Mouse (Mus musculus) CH12.LX (cell line): ENCODE measurements at regions not wholly inside any gene's neighbourhood (a gene's known extent, or its start where the extent isn't known, plus 50 kb on each side); places are given as distances from the start of the nearest gene placed in this dataset.

ENCODE experiments used
- DNase-seq: peaks from one replicate; pipeline ENCODE4 v3.0.0-alpha.2; 2013; ENCODE audit errors: extremely low read depth
- H3K27ac ChIP-seq: 2 replicates; pipeline ENCODE4 v1.5.1; 2012; ENCODE audit warnings: low read depth, mild to moderate bottlenecking, control low read depth, moderate library complexity; ENCODE audit not compliant: insufficient read depth
- H3K27me3 ChIP-seq: replicated peaks from 2 replicates; pipeline ENCODE3; 2012; ENCODE audit warnings: inconsistent platforms
- H3K36me3 ChIP-seq, 2 experiments: replicated peaks in 1 of 2; 2 replicates each; pipeline versions ENCODE3 to v1.6.1; 2012; ENCODE audit warnings: inconsistent platforms in 1 of 2, low read length in 1 of 2, mild to moderate bottlenecking in 1 of 2, mixed read lengths in 1 of 2, moderate library complexity in 1 of 2; ENCODE audit not compliant: control insufficient read depth in 1 of 2, insufficient read depth in 1 of 2
- H3K4me1 ChIP-seq, 2 experiments: 2 replicates each; pipeline ENCODE4 v1.6.1; 2012; ENCODE audit warnings: inconsistent platforms in 1 of 2, moderate library complexity in 1 of 2; ENCODE audit not compliant: insufficient read depth in 2 of 2, control insufficient read depth in 1 of 2
- H3K4me2 ChIP-seq: 2 replicates; pipeline ENCODE4 v1.6.1; 2012; ENCODE audit warnings: low read depth, mild to moderate bottlenecking, control low read depth; ENCODE audit not compliant: poor library complexity, insufficient read depth, severe bottlenecking
- H3K4me3 ChIP-seq, 3 experiments: fragments of 150-350 bp in 1 of 3; sonication (generic) in 1 of 3; replicated peaks in 1 of 3; 2 replicates each; pipeline versions ENCODE3 to v1.5.1; 2011 to 2012; ENCODE audit warnings: low read depth in 2 of 3, low read length in 2 of 3, mild to moderate bottlenecking in 2 of 3, moderate library complexity in 2 of 3, control low read depth in 1 of 3, improper control_type of control experiment in 1 of 3, inconsistent platforms in 1 of 3, mixed read lengths in 1 of 3; ENCODE audit not compliant: poor library complexity in 1 of 3
- H3K79me2 ChIP-seq: replicated peaks from 2 replicates; pipeline ENCODE4 v1.6.1; 2012; ENCODE audit warnings: mild to moderate bottlenecking, moderate library complexity; ENCODE audit not compliant: control insufficient read depth, poor library complexity, insufficient read depth, severe bottlenecking; ENCODE audit errors: extremely low read depth
- H3K9ac ChIP-seq: 2 replicates; pipeline ENCODE4 v1.6.1; 2012; ENCODE audit warnings: low read depth, mild to moderate bottlenecking, control low read depth, moderate library complexity; ENCODE audit not compliant: insufficient read depth
- H3K9me3 ChIP-seq: replicated peaks from 2 replicates; pipeline ENCODE3; 2012; ENCODE audit warnings: low read length, inconsistent platforms, mixed read lengths
- BHLHE40 ChIP-seq: IDR thresholded peaks from 2 replicates; pipeline ENCODE4 v1.6.1; 2011; ENCODE audit warnings: mild to moderate bottlenecking, low read depth, low read length, improper control_type of control experiment
- CHD2 ChIP-seq: IDR thresholded peaks from 2 replicates; pipeline ENCODE4 v1.6.1; 2011; ENCODE audit warnings: low read length, improper control_type of control experiment
- CTCF ChIP-seq, 2 experiments: IDR thresholded peaks in 1 of 2; conservative IDR thresholded peaks in 1 of 2; 2 replicates each; pipeline ENCODE4 v1.5.1; 2011 to 2012; ENCODE audit warnings: low read depth in 2 of 2, low read length in 2 of 2, improper control_type of control experiment in 1 of 2, inconsistent platforms in 1 of 2, mild to moderate bottlenecking in 1 of 2, moderate library complexity in 1 of 2
- EP300 ChIP-seq: IDR thresholded peaks from 2 replicates; pipeline ENCODE4 v1.6.1; 2011; ENCODE audit warnings: low read length, improper control_type of control experiment
- ETS1 ChIP-seq: conservative IDR thresholded peaks from 2 replicates; pipeline ENCODE4 v1.6.1; 2012; ENCODE audit warnings: low read depth, mild to moderate bottlenecking, inconsistent platforms, low read length, improper control_type of control experiment, moderate library complexity
- GABPA ChIP-seq: IDR thresholded peaks from 2 replicates; pipeline ENCODE4 v1.6.1; 2012; ENCODE audit warnings: low read depth, low read length, improper control_type of control experiment, inconsistent platforms; ENCODE audit not compliant: insufficient replicate concordance
- JUN ChIP-seq: IDR thresholded peaks from 2 replicates; pipeline ENCODE4 v1.6.1; 2011; ENCODE audit warnings: low read depth, mild to moderate bottlenecking, low read length, improper control_type of control experiment, moderate library complexity; ENCODE audit not compliant: insufficient read depth
- KAT2A ChIP-seq: IDR thresholded peaks from 2 replicates; pipeline ENCODE4 v1.6.1; 2012; ENCODE audit warnings: low read length, improper control_type of control experiment, inconsistent platforms; ENCODE audit not compliant: insufficient replicate concordance
- MAFK ChIP-seq: IDR thresholded peaks from 2 replicates; pipeline ENCODE4 v1.6.1; 2011; ENCODE audit warnings: low read length, improper control_type of control experiment; ENCODE audit not compliant: insufficient replicate concordance
- MAX ChIP-seq: IDR thresholded peaks from 2 replicates; pipeline ENCODE4 v1.6.1; 2011; ENCODE audit warnings: low read length, improper control_type of control experiment
- MAZ ChIP-seq: IDR thresholded peaks from 2 replicates; pipeline ENCODE4 v1.6.1; 2012; ENCODE audit warnings: low read depth, mild to moderate bottlenecking, inconsistent platforms, low read length, improper control_type of control experiment, moderate library complexity
- MEF2A ChIP-seq: IDR thresholded peaks from 2 replicates; pipeline ENCODE4 v1.6.1; 2014; ENCODE audit warnings: low read depth, mild to moderate bottlenecking, inconsistent platforms, low read length, improper control_type of control experiment, borderline replicate concordance
- MXI1 ChIP-seq: IDR thresholded peaks from 2 replicates; pipeline ENCODE4 v1.6.1; 2011; ENCODE audit warnings: mild to moderate bottlenecking, low read depth, low read length, improper control_type of control experiment
- MYC ChIP-seq: IDR thresholded peaks from 2 replicates; pipeline ENCODE4 v1.6.1; 2011; ENCODE audit warnings: low read depth, mild to moderate bottlenecking, improper control_type of control experiment, low read length
- NELFE ChIP-seq: IDR thresholded peaks from 2 replicates; pipeline ENCODE4 v1.6.1; 2011; ENCODE audit warnings: low read depth, low read length, improper control_type of control experiment
- NRF1 ChIP-seq: IDR thresholded peaks from 2 replicates; pipeline ENCODE4 v1.6.1; 2014; ENCODE audit warnings: low read depth, mild to moderate bottlenecking, inconsistent platforms, low read length, improper control_type of control experiment, moderate library complexity
- PAX5 ChIP-seq: IDR thresholded peaks from 2 replicates; pipeline ENCODE4 v1.6.1; 2012; ENCODE audit warnings: low read length, inconsistent platforms, mixed read lengths
- POLR2A ChIP-seq: IDR thresholded peaks from 2 replicates; pipeline ENCODE4 v1.6.1; 2011; ENCODE audit warnings: low read depth, mild to moderate bottlenecking, improper control_type of control experiment, low read length
- RCOR1 ChIP-seq: conservative IDR thresholded peaks from 2 replicates; pipeline ENCODE4 v1.6.1; 2012; ENCODE audit warnings: low read depth, mild to moderate bottlenecking, inconsistent platforms, low read length, improper control_type of control experiment
- SIN3A ChIP-seq: IDR thresholded peaks from 2 replicates; pipeline ENCODE4 v1.6.1; 2012; ENCODE audit warnings: low read length, improper control_type of control experiment, inconsistent platforms
- SMC3 ChIP-seq: IDR thresholded peaks from 2 replicates; pipeline ENCODE4 v1.6.1; 2011; ENCODE audit warnings: low read depth, low read length, improper control_type of control experiment
- UBTF ChIP-seq: IDR thresholded peaks from 2 replicates; pipeline ENCODE4 v1.6.1; 2012; ENCODE audit warnings: low read depth, mild to moderate bottlenecking, inconsistent platforms, low read length, improper control_type of control experiment, moderate library complexity
- USF1 ChIP-seq: IDR thresholded peaks from 2 replicates; pipeline ENCODE4 v1.6.1; 2014; ENCODE audit warnings: low read depth, mild to moderate bottlenecking, inconsistent platforms, low read length, improper control_type of control experiment
- ZC3H11A ChIP-seq: IDR thresholded peaks from 2 replicates; pipeline ENCODE4 v1.6.1; 2012; ENCODE audit warnings: low read depth, mild to moderate bottlenecking, inconsistent platforms, low read length, improper control_type of control experiment
- ZMIZ1 ChIP-seq: IDR thresholded peaks from 2 replicates; pipeline ENCODE4 v1.6.1; 2012; ENCODE audit warnings: low read depth, mild to moderate bottlenecking, inconsistent platforms, low read length, improper control_type of control experiment
- dilution Hi-C: fragments of 300-500 bp; cut with MboI; formaldehyde crosslinking; loops from 2 replicates; pipeline ENCODE4 v1.14.3; 2020; ENCODE audit warnings: low sequenced_read_pairs; ENCODE audit not compliant: extremely low pct_unique_long_range_greater_than_20kb, extremely low pct_ligation_motif_present
- in situ Hi-C: fragments of 300-500 bp; cut with MboI; formaldehyde crosslinking; loops from 3 replicates; pipeline ENCODE4 v1.14.3; 2019; ENCODE audit warnings: low sequenced_read_pairs, low pct_ligation_motif_present, low pct_unique_long_range_greater_than_20kb, mixed read lengths

GRCm38 (mm10) chr7:111146670-111147069, 63.8 kb upstream of the Eif4g2 start:
- Histone ChIP-seq H3K4me2 (no peak overlapping the region), H3K27ac (no peak overlapping the region), H3K4me1 (no peaks in the 10 kb centered on the region), H3K9me3 (no peaks in the 10 kb centered on the region), H3K27me3 (no peaks in the 10 kb centered on the region), H3K4me3 (no peak overlapping the region), H3K79me2 (no peaks in the 10 kb centered on the region), H3K36me3 (no peaks in the 10 kb centered on the region), H3K9ac (no peak overlapping the region)
- no peak for DNase-seq
- TF ChIP-seq MAFK, result no peak
- no peak for TF ChIP-seq NRF1
- no peak for TF ChIP-seq SMC3
- TF ChIP-seq ETS1, result no peak
- TF ChIP-seq JUN, result no peak
- no peak for TF ChIP-seq MYC
- no peak for TF ChIP-seq USF1
- TF ChIP-seq ZC3H11A, result no peak
- no peak for TF ChIP-seq POLR2A
- no peak for TF ChIP-seq PAX5
- TF ChIP-seq GABPA, result no peak
- no peak for TF ChIP-seq UBTF
- TF ChIP-seq CHD2, result no peak
- TF ChIP-seq CTCF (conservative IDR thresholded peaks at IDR 0.05 in 1 of 2, IDR thresholded peaks at IDR 0.05 in 1 of 2; ENCODE audit: low read depth in 2 of 2, low read length in 2 of 2), result no peak
- TF ChIP-seq MXI1, result no peak
- no peak for TF ChIP-seq MEF2A
- TF ChIP-seq MAZ, result no peak
- no peak for TF ChIP-seq EP300
- no peak for TF ChIP-seq RCOR1
- in situ Hi-C loops, result no loop called here
- dilution Hi-C loops, result no loop called here

DNA sequence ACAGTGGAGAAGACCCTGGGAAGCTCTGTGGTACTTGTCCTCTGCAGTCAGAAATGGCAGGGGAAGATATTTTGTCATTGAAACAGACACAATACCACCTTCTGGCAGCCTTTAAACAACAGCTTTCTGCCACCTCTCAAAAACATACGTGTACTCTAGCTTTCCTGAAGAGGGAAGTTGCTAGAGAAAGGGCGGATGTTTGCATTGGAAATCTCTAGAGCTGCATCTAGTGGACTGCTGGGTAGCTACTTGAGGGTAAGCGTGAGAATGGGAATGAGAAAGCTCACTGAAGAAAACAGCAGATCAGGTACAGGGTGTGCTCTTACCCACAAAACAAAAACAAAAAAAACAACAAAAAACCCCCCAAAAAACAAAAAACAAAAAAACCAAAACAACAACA, 61.4 kb upstream of the Eif4g2 start:
- in situ Hi-C loops (no loop called here), dilution Hi-C loops (no loop called here)
- Histone ChIP-seq H3K4me3 (no peak overlapping the region), H3K9ac (no peak overlapping the region), H3K27me3 (no peaks in the 10 kb centered on the region), H3K4me1 (no peaks in the 10 kb centered on the region), H3K27ac (no peak overlapping the region), H3K9me3 (no peaks in the 10 kb centered on the region), H3K79me2 (no peaks in the 10 kb centered on the region), H3K4me2 (no peak overlapping the region), H3K36me3 (no peaks in the 10 kb centered on the region)
- DNase-seq, result no peak
- TF ChIP-seq ZC3H11A (no peak), MAX (no peak), ZMIZ1 (no peak), BHLHE40 (no peak), KAT2A (no peak), MAZ (no peak), CTCF (conservative IDR thresholded peaks at IDR 0.05 in 1 of 2, IDR thresholded peaks at IDR 0.05 in 1 of 2; ENCODE audit: low read depth in 2 of 2, low read length in 2 of 2) (no peak), MEF2A (no peak), MXI1 (no peak), NELFE (no peak), SIN3A (no peak)
